Mouse (Mus musculus): ENCODE results near the gene Id3.
"Not testable (repeated sequence)": the region's sequence is repeated elsewhere in the genome, so short reads cannot be mapped to it uniquely, and the experiment has no call there.

Gene Id3

GRCm38 (mm10) chr4:136143193-136143976 lies at the start of gene Id3:
Id3 (plus strand) TSS chr4:136143497.
- DNase-seq (ENCODE audit: low read depth, low spot score), result no peak

DNA sequence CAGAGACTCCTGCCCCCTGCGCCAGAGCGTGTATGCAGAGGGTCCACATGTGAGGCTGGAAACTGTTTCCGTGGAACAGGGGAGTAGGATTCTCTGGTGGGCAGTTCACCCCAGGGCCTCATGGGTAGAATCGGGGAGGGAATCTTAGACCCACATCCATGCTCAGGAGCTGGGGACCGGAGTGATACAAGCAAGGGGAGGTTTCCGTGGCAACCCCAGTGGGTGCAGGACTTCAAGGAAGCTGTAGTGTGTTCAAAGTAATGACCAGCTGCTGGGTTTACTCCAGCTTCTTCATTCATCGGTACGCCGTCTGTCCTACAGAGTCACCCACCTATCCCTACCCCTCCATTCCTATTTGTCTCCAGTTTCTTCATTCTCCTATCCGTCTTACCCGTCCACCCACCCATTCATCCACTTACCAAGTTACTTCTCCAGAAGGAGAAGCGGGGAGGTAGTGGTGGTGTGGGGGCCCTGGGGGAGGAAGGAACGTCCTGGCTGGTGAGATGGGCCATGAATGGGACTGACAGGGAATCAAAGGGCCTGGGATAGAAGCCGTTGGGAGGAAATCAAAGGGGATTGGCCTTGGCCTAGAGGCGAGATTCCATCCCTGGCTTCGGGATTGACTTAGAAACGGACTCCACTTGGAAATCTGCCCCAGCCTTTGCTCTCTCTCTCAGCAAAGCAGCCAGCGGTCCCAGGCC lies 48.6 kb upstream of the Id3 start:
- DNase-seq (ENCODE audit: low read depth, low spot score), result no peak

DNA sequence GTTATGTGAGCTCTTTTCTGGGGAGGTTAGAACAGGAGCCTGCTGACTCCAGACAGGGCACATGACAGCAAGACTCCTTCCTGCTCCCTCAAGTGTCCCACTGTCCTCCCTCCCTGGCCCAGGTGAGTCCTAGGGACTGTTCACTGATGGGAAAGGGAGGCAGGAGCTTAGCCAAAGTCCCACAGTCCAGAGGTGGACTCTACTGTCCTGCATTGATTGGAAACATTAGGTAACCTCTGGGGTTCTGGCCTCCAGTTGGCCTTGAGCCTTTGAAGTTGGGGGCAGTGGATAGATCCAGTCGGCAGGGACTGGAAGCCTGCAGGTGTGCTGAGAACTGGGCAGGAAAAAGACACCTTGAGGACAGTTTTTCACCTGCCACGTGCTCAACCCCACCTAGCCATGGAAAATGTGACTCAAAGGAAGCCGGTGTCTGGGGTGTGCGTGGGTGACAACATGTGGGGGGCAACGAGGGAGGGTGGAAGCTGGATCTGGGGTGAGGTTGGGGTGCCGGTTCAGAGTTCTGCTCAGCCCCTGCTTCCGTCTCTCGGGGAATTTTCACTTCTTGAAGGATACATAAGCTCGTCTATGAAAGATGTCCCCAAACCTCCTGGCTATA lies 47.7 kb upstream of the Id3 start:
- DNase-seq (ENCODE audit: low read depth, low spot score), result no peak

DNA sequence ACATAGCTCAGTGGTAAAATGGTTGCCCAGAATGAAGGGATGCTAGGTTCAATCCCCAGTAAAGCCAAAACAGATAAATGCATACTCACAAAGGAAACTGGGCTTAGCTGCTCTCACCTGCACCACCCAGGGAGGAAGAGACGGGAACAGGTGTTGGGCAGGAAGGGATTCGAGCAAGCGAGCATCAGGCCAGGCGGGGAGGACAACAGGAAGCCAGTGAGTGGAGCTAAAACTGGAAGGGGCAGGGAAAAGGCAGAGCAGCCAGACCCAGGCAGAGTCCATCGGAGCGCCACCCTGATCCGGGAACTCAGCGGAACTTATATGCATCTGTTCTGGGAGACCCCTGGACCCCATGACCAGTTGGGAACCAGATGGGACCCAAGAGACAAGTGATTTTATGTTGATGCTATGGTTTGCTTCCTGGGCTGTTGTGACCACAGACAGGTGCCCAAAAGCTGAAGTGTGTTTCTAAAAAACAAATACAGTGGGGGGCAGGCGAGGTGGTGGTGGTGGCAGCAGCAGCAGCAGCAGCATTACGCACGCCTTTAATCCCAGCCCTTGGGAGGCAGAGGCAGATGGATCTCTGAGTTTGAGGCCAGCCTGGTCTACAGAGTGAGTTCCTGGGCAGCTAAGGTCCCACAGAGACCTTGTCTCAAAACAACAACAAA lies 46.7 kb upstream of the Id3 start:
- no peak for DNase-seq (ENCODE audit: low read depth, low spot score)

GRCm38 (mm10) chr4:136098446-136098845 lies 44.9 kb upstream of the Id3 start:
- DNase-seq (ENCODE audit: low read depth, low spot score), result no peak

GRCm38 (mm10) chr4:136100396-136101070 lies 42.8 kb upstream of the Id3 start:
- DNase-seq (ENCODE audit: low read depth, low spot score), result no peak

- DNase-seq (ENCODE audit: low read depth, low spot score), result not testable (repeated sequence)
Observed at GRCm38 (mm10) chr4:136101753-136102152, 41.5 kb upstream of the Id3 start.

DNA sequence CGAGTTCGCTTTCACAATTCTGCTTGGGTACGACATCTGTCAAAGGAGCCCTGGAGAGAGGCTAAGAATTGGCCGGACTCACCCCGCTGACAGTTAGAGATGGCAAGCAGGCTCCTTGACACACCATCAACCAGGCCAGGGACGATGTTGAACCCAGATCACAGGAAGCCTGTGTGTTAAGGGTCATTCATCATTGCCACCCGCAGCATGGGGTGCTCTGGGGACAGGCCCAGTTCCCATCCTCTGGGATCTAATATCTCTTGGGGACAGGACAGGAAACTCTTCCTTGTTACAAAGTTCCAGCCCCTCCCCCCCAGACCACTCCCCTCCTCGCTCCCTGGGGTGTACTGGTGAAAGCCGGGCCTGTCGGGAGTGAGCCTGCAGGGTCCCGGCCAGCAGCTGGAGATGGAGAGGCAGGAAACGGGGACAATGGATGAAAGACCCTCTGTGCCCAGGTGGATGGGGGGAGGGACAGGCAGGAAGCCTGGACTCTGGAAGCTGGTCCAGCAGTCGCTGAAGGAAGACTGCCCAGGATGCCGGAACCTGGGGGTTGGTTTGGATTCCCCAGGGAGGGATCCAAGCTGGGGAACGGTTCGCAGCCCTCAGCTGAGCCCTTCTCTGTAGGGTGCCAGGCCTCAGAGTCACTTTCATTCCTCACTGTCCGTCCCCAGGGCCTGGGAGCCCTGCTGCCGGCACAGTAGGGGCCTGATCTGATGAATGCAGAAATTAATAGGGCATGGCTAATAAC lies 38.5 kb upstream of the Id3 start:
- DNase-seq (ENCODE audit: low read depth, low spot score), result no peak

DNA sequence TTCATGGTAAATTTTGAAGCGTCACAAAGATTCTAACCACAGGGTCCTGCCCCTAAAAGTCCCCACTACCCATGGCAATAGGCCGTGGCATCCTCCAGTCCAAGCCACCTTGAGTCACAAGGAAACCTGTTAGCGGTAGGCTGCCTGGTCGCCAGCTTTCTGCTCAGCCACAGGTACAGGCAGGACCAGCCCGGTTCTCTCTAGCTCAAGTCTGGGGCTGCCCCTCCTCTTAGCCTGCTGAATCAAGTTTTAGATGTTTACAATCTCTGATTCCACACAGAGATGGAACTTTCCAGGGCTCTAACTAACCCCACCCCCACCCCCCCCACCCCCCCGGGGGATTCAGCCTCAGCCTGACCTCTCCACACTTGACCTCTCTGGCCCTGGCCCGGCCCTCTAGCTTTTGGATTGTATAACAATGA lies 36.4 kb upstream of the Id3 start:
- no peak for DNase-seq (ENCODE audit: low read depth, low spot score)

- DNase-seq (ENCODE audit: low read depth, low spot score), result no peak
Observed at GRCm38 (mm10) chr4:136109153-136109552, 34.1 kb upstream of the Id3 start.

DNA sequence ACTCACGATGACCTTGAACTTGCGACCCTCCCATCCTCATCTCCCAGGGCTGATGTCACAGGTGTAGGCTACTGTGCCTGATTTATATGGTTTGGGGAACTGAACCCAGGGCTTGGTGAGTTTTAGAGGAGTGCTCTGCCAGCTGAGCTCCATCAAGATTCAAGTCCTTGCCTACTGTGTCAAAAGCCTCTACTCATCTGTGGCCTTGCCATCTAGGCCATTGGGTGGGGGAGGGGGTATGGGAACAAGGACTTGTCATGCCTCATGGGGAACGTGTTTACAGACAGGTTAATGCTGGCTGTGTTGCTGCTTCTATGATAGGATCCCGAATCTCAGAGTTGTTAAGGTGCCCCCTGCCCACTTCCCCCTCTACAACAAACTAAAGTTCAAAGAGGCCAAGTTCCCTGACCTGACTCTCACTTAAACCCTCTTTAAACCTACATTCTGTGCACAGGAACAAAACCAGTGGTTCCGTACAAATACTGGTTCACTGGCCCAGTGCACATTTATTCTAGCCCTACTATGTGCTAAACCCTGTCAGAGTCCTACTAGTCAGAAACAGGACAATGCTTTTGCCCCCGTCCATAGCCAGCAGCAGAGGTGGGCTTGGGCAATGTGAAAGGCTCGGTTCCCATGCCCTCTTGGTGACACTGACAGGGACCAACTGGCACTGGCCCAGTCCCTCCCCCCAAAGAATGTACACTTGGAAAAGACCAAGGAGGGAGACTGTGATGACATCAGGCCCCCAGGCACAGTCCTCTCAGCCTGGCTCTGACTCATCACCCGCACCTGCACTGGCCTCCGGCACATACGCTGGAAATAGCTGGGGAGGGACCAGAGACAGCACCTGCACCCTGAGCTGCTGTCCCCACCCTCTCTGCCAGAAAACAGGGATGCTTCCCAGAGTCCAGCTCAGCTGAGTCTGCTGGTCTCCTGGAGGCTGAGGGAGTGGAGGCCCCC lies 33.1 kb upstream of the Id3 start:
- no peak for DNase-seq (ENCODE audit: low read depth, low spot score)

- DNase-seq (ENCODE audit: low read depth, low spot score), result no peak
Observed at GRCm38 (mm10) chr4:136112344-136112743, 31.0 kb upstream of the Id3 start.

DNA sequence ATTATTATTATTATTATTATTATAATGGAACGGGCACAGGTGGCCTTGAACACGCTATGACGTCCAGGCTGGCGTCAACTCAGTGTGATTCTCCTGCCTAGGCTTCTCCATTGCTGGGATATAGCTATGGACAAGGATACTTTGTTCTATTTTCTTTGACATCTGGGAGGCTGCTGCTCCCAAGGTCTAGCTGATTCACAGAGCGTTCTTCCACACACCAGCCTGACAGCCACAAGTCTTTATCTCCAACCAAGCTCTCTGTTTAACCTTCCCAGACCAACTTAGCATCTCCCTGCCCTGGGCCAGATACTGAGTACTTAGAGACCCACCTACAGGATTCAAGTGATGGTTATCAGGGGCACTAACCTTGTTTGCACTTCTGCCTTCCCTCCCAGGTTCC lies 28.6 kb upstream of the Id3 start:
- no peak for DNase-seq (ENCODE audit: low read depth, low spot score)

GRCm38 (mm10) chr4:136117022-136117421 lies 26.3 kb upstream of the Id3 start:
- no peak for DNase-seq (ENCODE audit: low read depth, low spot score)

DNA sequence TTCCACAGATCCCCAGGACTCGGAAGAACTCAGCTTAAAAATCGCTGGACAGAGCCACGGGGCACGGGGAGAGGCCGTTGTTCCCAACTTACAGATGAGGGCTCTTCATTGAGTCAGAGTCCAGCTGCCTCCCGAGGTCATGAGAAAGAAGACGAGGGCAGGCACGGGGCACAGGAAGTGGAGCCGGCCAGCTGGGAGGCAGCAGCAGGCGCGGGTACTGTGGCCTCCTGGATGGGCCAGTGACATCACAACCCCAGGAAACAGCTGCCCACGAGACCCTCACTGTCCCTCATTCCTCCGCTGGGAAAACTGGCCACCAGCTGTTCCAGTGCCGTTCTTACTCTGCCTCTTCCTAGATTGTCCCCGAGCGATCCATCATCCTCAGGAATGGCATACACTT lies 23.3 kb upstream of the Id3 start:
- no peak for DNase-seq (ENCODE audit: low read depth, low spot score)

DNA sequence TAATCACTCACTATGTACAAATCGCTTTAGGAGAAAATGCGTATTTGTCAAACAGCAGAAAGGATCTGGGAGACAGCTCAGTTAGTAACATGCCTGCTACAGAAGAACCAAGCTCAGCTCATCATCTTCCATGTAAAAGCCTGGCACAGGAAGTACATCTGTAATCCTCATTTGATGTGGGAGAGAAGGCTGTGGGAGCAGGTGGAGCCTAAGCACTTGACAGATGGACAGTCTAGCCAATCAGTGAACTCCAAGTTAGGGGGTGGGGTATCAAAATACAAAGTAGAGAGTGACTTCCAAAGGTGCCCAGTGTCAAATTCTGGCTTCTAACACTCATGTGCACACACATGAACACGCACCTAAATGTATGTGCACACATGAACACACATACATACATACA lies 22.1 kb upstream of the Id3 start:
- DNase-seq (ENCODE audit: low read depth, low spot score), result no peak

GRCm38 (mm10) chr4:136121844-136122468 lies 21.3 kb upstream of the Id3 start:
- no peak for DNase-seq (ENCODE audit: low read depth, low spot score)

DNA sequence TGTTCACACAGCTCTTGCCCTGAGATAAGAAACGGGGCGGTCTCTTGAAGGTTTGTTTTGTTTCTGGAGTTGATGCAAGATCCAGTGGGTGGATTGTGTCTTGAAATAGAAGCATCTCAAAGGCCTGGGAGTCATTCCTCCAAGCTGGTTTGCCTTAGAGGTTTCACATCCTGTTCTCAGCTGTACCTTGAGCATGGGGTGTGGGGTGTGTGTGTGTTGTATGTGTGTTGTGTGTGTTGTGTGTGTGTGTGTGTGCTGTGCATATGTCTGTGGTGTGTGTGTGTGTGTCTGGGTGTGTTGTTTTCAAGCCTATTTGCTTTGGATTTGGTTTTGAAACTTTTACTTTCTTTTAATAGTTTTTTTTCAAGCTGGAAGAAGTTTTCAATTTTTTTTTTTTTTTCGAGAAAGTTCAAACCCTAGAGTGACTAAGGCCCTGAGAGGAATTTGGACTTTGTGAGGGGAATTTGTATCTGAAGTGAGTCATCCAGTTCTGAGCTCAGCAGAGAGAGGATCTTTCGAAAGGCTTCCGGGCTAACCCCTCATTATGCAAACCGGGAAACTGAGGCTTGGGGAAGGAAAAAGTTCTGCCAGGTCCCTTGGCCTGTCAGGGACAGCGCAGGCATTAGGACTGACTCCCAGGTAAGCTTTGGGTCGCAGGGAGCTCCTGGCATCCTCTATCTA lies 20.0 kb upstream of the Id3 start:
- no peak for DNase-seq (ENCODE audit: low read depth, low spot score)

GRCm38 (mm10) chr4:136123792-136124161 lies 19.5 kb upstream of the Id3 start:
- no peak for DNase-seq (ENCODE audit: low read depth, low spot score)
